Mouse (Mus musculus) forebrain, embryonic 15.5 days (tissue): ENCODE measurements around the gene Kcnq1. TPM values are rescaled to one million over a fixed set of nuclear protein-coding genes. Genes with fewer than 3 reads are reported as not detected.

Experiments used
- ATAC-seq: fragments of 200-750 bp; cut with Nextera tagmentation; replicated peaks from 2 replicates; pipeline ENCODE4 v1.8.0; 2017; ENCODE audit warnings: mild to moderate bottlenecking, moderate TSS enrichment, moderate library complexity
- H3K27ac ChIP-seq: fragments of 300-500 bp; sonication (generic); replicated peaks from 2 replicates; pipeline ENCODE4 v1.5.1; 2015; ENCODE audit warnings: mild to moderate bottlenecking, inconsistent platforms
- H3K27me3 ChIP-seq: fragments of 300-500 bp; sonication (generic); 2 replicates; pipeline ENCODE4 v1.6.1; 2015; ENCODE audit warnings: inconsistent platforms
- H3K36me3 ChIP-seq: fragments of 300-500 bp; sonication (generic); 2 replicates; pipeline ENCODE4 v1.6.1; 2015; ENCODE audit warnings: mild to moderate bottlenecking, inconsistent platforms
- H3K4me1 ChIP-seq: fragments of 300-500 bp; sonication (generic); 2 replicates; pipeline ENCODE4 v1.6.1; 2015; ENCODE audit warnings: inconsistent platforms
- H3K4me2 ChIP-seq: fragments of 300-500 bp; sonication (generic); replicated peaks from 2 replicates; pipeline ENCODE4 v1.6.1; 2015; ENCODE audit warnings: mild to moderate bottlenecking, inconsistent platforms
- H3K4me3 ChIP-seq: fragments of 300-500 bp; sonication (generic); 2 replicates; pipeline ENCODE4 v1.5.1; 2015; ENCODE audit warnings: mild to moderate bottlenecking, inconsistent platforms
- H3K9ac ChIP-seq: fragments of 300-500 bp; sonication (generic); replicated peaks from 2 replicates; pipeline ENCODE4 v1.6.1; 2015; ENCODE audit warnings: mild to moderate bottlenecking, inconsistent platforms
- H3K9me3 ChIP-seq: fragments of 300-500 bp; sonication (generic); 2 replicates; pipeline ENCODE4 v1.6.1; 2016; ENCODE audit warnings: inconsistent platforms
- WGBS: fragments of 180-500 bp; shearing (Covaris S2); methylation state at CpG from one replicate; pipeline ENCODE4 v1.1.7; 2015; ENCODE audit warnings: mixed read lengths; 5-methylcytosine and 5-hydroxymethylcytosine counted together
- polyA plus RNA-seq: library from polyadenylated mRNA; unstranded; fragments of >200 nt; fragmentation: Nextera tagmentation; extraction: Ambion mirVana; gene quantifications from 2 replicates; pipeline ENCODE4 v1.2.1, GENCODE M21; 2015

The Kcnq1 gene
- polyA plus RNA-seq, 1 experiment from 2014 or later: 0.81 TPM

- Histone ChIP-seq H3K4me2 (no peak overlapping the region), H3K9ac (no peak overlapping the region), H3K4me3 (no peak overlapping the region), H3K27me3 (no peaks in the 10 kb centered on the region), H3K9me3 (no peaks in the 10 kb centered on the region), H3K36me3 (no peaks in the 10 kb centered on the region), H3K27ac (no peak overlapping the region), H3K4me1 (no peaks in the 10 kb centered on the region)
- 58% methylated on average over 1 of the region's 1 CpGs for WGBS
- ATAC-seq: no peak
Measured at GRCm38 (mm10) chr7:143095554-143095907, 10.6 kb upstream of the Kcnq1 start.

GRCm38 (mm10) chr7:143100759-143101158 is 5.4 kb upstream of the Kcnq1 start:
- no peaks in the 10 kb centered on the region for H3K9me3 ChIP-seq
- no peaks in the 10 kb centered on the region for H3K4me1 ChIP-seq
- ATAC-seq: no peak
- no peak overlapping the region for H3K27ac ChIP-seq
- no peaks in the 10 kb centered on the region for H3K36me3 ChIP-seq
- H3K4me2 ChIP-seq: no peak overlapping the region
- H3K27me3 ChIP-seq: peaks cover 7% of the 10 kb centered on the region
- 68% methylated on average over 4 of the region's 4 CpGs for WGBS
- no peak overlapping the region for H3K9ac ChIP-seq
- H3K4me3 ChIP-seq: no peak overlapping the region

GRCm38 (mm10) chr7:143105258-143105897 is 784 bp upstream of the Kcnq1 start:
- no peaks in the 10 kb centered on the region for H3K36me3 ChIP-seq
- H3K4me2 ChIP-seq: no peak overlapping the region
- H3K27me3 ChIP-seq: peaks cover 37% of the 10 kb centered on the region
- no peaks in the 10 kb centered on the region for H3K9me3 ChIP-seq
- peaks cover 6% of the 10 kb centered on the region; the same call in 1 of the 2 replicates for H3K4me1 ChIP-seq
- no peak overlapping the region for H3K9ac ChIP-seq
- H3K27ac ChIP-seq: no peak overlapping the region
- ATAC-seq: no peak
- no peak overlapping the region for H3K4me3 ChIP-seq
- 62% methylated on average over 11 of the region's 11 CpGs for WGBS

GRCm38 (mm10) chr7:143106672-143107465 is 707 bp downstream of the Kcnq1 start:
- Histone ChIP-seq H3K27me3 (peaks cover 37% of the 10 kb centered on the region), H3K9ac (no peak overlapping the region), H3K36me3 (no peaks in the 10 kb centered on the region), H3K4me2 (peak overlapping the region; percentile 39), H3K4me1 (peaks cover 6% of the 10 kb centered on the region; the same call in 1 of the 2 replicates), H3K4me3 (peak overlapping the region; percentile 25), H3K9me3 (no peaks in the 10 kb centered on the region), H3K27ac (no peak overlapping the region)
- ATAC-seq: no peak
- WGBS: 5% methylated on average over 56 of the region's 57 CpGs

- no peak overlapping the region for H3K27ac ChIP-seq
- H3K9ac ChIP-seq: no peak overlapping the region
- WGBS: 47% methylated on average over 5 of the region's 5 CpGs
- H3K27me3 ChIP-seq: peaks cover 40% of the 10 kb centered on the region
- H3K4me3 ChIP-seq: no peak overlapping the region
- H3K4me1 ChIP-seq: peaks cover 6% of the 10 kb centered on the region; the same call in 1 of the 2 replicates
- ATAC-seq: no peak
- H3K9me3 ChIP-seq: no peaks in the 10 kb centered on the region
- H3K36me3 ChIP-seq: no peaks in the 10 kb centered on the region
- H3K4me2 ChIP-seq: no peak overlapping the region
Measured at GRCm38 (mm10) chr7:143108200-143108599, 2.0 kb downstream of the Kcnq1 start.

- Histone ChIP-seq H3K27ac (no peak overlapping the region), H3K4me2 (no peak overlapping the region), H3K4me3 (no peak overlapping the region), H3K4me1 (peaks cover 6% of the 10 kb centered on the region; the same call in 1 of the 2 replicates), H3K27me3 (peaks cover 40% of the 10 kb centered on the region), H3K9ac (no peak overlapping the region), H3K9me3 (no peaks in the 10 kb centered on the region), H3K36me3 (no peaks in the 10 kb centered on the region)
- WGBS: 30% methylated on average over 3 of the region's 3 CpGs
- ATAC-seq: no peak
Measured at GRCm38 (mm10) chr7:143108996-143109660, 3.0 kb downstream of the Kcnq1 start.

- Histone ChIP-seq H3K4me3 (no peak overlapping the region), H3K36me3 (no peaks in the 10 kb centered on the region), H3K9me3 (no peaks in the 10 kb centered on the region), H3K4me2 (no peak overlapping the region), H3K9ac (no peak overlapping the region), H3K27ac (no peak overlapping the region), H3K27me3 (peaks cover 40% of the 10 kb centered on the region), H3K4me1 (peaks cover 6% of the 10 kb centered on the region; the same call in 1 of the 2 replicates)
- ATAC-seq: no peak
- 58% methylated on average over 3 of the region's 3 CpGs for WGBS
Measured at GRCm38 (mm10) chr7:143109696-143110095, 3.5 kb downstream of the Kcnq1 start.

- Histone ChIP-seq H3K27me3 (peaks cover 33% of the 10 kb centered on the region), H3K27ac (no peak overlapping the region), H3K9ac (no peak overlapping the region), H3K4me3 (no peak overlapping the region), H3K4me2 (no peak overlapping the region), H3K9me3 (no peaks in the 10 kb centered on the region), H3K4me1 (peaks cover 6% of the 10 kb centered on the region; the same call in 1 of the 2 replicates), H3K36me3 (no peaks in the 10 kb centered on the region)
- WGBS: 66% methylated on average over 1 of the region's 1 CpGs
- ATAC-seq: no peak
Measured at GRCm38 (mm10) chr7:143110803-143111202, 4.6 kb downstream of the Kcnq1 start.

GRCm38 (mm10) chr7:143111719-143112118 is 5.6 kb downstream of the Kcnq1 start:
- ATAC-seq: no peak
- Histone ChIP-seq H3K4me1 (peaks cover 6% of the 10 kb centered on the region; the same call in 1 of the 2 replicates), H3K27ac (no peak overlapping the region), H3K9me3 (no peaks in the 10 kb centered on the region), H3K27me3 (peaks cover 24% of the 10 kb centered on the region), H3K9ac (no peak overlapping the region), H3K36me3 (no peaks in the 10 kb centered on the region), H3K4me2 (no peak overlapping the region), H3K4me3 (no peak overlapping the region)
- WGBS: 60% methylated on average over 4 of the region's 4 CpGs

- WGBS: 41% methylated on average over 1 of the region's 1 CpGs
- ATAC-seq: no peak
Measured at GRCm38 (mm10) chr7:143112395-143112794, 6.2 kb downstream of the Kcnq1 start.

GRCm38 (mm10) chr7:143114773-143115172 is 8.6 kb downstream of the Kcnq1 start:
- ATAC-seq: no peak
- Histone ChIP-seq H3K4me1 (no peaks in the 10 kb centered on the region), H3K9ac (no peak overlapping the region), H3K36me3 (no peaks in the 10 kb centered on the region), H3K4me2 (no peak overlapping the region), H3K4me3 (no peak overlapping the region), H3K27ac (no peak overlapping the region), H3K9me3 (no peaks in the 10 kb centered on the region), H3K27me3 (peaks cover 3% of the 10 kb centered on the region; the same call in 1 of the 2 replicates)

More at GRCm38 (mm10) chr7:143112395-143112794, 6.2 kb downstream of the Kcnq1 start:
- no peak overlapping the region for H3K27ac ChIP-seq
- H3K4me1 ChIP-seq: peaks cover under 1% of the 10 kb centered on the region; the same call in 1 of the 2 replicates
- H3K4me2 ChIP-seq: no peak overlapping the region
- H3K9ac ChIP-seq: no peak overlapping the region
- no peaks in the 10 kb centered on the region for H3K36me3 ChIP-seq
- H3K27me3 ChIP-seq: peaks cover 17% of the 10 kb centered on the region
- H3K9me3 ChIP-seq: no peaks in the 10 kb centered on the region
- H3K4me3 ChIP-seq: no peak overlapping the region

GRCm38 (mm10) chr7:143116521-143116920 is 10.4 kb downstream of the Kcnq1 start:
- no peak overlapping the region for H3K4me2 ChIP-seq
- H3K4me3 ChIP-seq: no peak overlapping the region
- H3K9ac ChIP-seq: no peak overlapping the region
- H3K36me3 ChIP-seq: no peaks in the 10 kb centered on the region
- no peak for ATAC-seq
- WGBS: 86% methylated on average over 5 of the region's 5 CpGs
- H3K27me3 ChIP-seq: peaks cover 3% of the 10 kb centered on the region; the same call in 1 of the 2 replicates
- no peaks in the 10 kb centered on the region for H3K4me1 ChIP-seq
- no peaks in the 10 kb centered on the region for H3K9me3 ChIP-seq
- H3K27ac ChIP-seq: no peak overlapping the region
